Mouse (Mus musculus) spleen, postnatal 10 days (tissue): Measurements from ENCODE around the gene Fmo6.

Experiments used
- DNase-seq, 2 experiments: peaks; one replicate each; pipeline ENCODE4 v3.0.0; 2021 to 2022; ENCODE audit warnings: low spot score in 2 of 2

The Fmo6 gene

GRCm38 (mm10) chr1:162914932-162915556, 22.3 kb downstream of the Fmo6 start:
- no peak for DNase-seq

DNA sequence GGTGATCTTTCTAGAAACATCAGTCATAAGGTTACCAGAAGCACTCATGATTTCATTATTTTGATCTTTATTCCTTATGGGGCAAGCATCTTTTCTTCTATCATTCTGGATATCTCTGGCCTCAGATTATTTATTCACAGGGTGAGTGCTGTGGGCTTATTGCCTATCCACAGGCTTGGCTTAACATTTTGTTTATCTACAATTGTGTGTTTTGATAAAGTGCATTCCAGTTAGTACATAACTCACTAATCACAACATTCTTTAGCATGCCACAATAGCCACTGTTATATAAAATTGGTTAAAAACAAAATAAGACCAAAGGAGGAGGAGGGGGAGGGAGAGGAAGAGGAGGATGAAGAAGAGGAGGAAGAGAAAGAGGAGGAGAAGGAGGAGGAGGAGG, 25.2 kb downstream of the Fmo6 start:
- no peak for DNase-seq

DNA sequence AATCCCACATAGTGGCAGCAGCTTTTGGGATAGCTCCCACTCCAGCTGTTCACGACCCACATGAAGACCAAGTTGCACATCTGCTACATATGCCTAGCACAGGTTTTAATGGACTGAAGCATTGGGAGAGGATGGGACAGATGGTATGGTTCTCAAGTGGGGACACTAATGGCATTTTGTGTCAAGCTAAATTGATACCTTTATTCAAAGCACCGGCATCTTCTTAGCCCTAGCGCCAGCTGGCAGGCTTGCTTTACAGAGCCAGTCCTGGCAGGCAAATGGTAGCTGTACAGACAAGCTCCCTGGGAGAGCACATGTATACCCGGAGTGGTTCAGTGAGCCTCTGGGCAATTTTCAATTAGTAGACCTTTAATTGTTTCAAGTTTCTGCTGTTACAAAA, 35.4 kb downstream of the Fmo6 start:
- no peak for DNase-seq

DNA sequence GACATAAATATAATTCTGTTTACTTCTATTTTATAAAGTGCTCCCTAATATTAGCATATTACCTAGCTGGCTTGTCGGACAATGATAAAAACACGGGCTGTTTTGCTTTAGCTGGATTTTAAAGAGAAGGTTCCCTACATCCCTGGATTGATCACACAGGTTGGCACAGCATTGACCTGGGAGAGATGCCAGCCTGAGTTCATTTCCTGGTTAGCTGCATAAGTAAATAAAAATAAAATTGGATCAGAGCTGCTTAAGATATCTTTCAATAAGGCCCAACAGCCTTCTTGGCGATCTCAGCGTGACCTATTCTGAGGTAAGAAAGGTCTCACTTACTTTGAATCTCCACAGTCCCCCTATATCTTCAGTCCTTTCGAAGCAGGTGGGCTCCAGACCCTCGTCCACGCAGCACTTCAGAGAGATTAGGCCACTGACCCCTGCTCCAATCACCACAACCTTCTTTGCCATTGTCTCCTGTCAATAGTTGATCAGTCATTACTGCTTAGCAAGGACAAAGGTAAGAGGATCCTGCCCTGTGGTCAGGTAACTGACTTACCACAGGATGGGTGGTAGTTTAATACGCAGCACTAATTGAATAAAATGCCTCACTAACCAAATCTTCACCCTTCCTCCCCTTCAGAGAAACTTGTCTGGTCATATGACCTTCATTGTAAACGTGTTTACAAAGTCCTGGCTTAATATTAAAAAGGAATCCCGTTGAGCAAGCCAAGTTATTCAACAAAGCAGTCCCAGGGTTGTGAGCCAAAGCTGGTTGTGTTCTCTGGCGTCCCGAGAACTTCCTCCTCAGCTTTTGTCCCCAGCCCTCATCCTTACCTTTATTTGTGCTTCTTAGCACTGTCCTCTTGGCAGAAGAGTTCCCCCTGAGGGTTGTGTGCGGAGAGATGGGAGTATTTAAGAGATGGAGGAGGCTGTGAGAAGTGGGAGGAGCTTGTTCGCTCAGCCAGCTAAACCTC, 39.2 kb downstream of the Fmo6 start, which contains the start of gene Fmo2:
Gene Fmo2 (minus strand): TSS at position 889 of the 974 bp plus-strand sequence.
- no peak for DNase-seq

DNA sequence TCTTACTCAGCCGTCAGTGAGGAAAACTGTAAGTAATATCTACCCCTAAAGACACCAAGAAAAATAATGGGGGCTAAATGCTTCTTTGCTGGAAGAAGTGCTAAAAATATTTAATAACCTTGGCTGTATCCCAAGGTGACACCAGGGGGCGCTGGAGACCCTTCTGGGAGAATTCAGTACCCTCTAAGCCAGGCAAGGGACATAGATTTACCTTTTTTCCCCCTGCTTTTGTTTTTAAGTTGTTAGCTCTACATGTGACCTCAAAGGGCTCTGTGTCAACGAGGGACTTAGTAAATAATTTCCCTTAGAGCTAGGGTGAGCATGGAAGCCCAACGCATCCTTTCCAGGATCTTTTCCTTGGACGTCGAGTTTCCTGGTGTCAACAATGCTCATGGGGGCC, 41.4 kb downstream of the Fmo6 start:
- DNase-seq, result peak; percentile 28 to 76

- no peak for DNase-seq
These were observed 44.3 kb downstream of the Fmo6 start for GRCm38 (mm10) chr1:162893014-162893413.

GRCm38 (mm10) chr1:162891980-162892451, 45.3 kb downstream of the Fmo6 start:
- no peak for DNase-seq

- DNase-seq, result no peak
These were observed 48.7 kb downstream of the Fmo6 start for GRCm38 (mm10) chr1:162888646-162889045.

DNA sequence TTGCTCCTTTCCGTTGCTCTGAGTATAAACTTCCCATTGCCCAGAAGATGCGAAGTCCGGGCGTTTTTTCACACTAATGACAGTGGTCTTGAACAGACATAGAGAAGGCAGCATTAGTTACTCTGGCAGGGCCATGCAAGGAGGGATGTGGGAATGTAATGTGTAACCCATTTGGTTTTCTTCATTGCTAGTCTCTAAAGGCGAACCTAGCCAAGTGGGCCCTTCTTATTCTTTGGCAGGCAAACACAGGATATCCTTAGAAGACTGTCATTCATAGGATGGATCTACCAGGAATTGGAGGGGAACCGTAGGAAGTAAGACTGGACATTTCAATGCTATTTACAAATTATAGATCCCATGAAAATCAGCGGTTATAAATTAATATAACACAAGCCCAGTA, 49.7 kb downstream of the Fmo6 start:
- no peak for DNase-seq

- no peak for DNase-seq
These were observed 51.0 kb downstream of the Fmo6 start for GRCm38 (mm10) chr1:162886138-162886816.

- no peak for DNase-seq
These were observed 54.6 kb downstream of the Fmo6 start for GRCm38 (mm10) chr1:162882681-162883080.

DNA sequence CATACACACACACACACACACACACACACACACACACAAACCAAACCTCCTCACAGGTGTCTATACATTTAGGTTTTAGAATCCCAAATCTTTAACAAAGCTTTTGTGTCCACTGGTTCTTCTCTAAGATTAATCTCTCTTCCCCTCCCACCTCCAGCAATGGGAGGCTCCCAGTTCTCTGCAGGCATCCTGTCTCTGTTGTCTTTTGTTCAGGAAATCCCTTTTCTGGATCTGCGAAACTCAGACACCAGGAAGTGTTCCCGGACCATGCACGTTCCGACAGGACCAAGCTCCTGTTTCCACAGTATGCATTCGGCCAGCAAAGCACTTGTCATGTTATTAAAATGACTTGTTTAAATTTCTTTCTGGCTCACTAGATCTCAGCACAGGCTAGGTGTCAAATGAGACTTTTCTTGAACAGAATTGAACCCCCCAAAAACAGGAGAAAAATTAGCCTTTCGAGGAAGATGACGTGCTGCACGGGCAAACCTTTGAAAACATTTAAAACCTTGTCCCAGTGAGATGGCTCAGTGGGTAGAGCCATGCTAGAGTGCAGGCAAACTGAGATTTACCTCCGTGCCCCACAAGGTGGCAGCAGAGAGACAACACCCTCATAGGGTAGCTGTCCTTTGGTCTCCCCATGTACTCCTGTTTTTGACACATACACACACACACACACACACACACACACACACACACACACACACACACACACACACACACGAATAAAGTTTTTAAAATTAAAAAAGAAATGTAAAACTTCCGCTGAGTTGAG, 57.5 kb downstream of the Fmo6 start:
- DNase-seq, result peak; percentile 22 to 75

- DNase-seq, result no peak
These were observed 62.2 kb downstream of the Fmo6 start for GRCm38 (mm10) chr1:162875091-162875490.

GRCm38 (mm10) chr1:162871701-162872311, 65.5 kb downstream of the Fmo6 start:
- no peak for DNase-seq

GRCm38 (mm10) chr1:162870978-162871377, 66.3 kb downstream of the Fmo6 start:
- no peak for DNase-seq

- no peak for DNase-seq
These were observed 69.9 kb downstream of the Fmo6 start for GRCm38 (mm10) chr1:162867396-162867795.
